Mouse (Mus musculus): ENCODE data around the gene Tent5a.

- TF ChIP-seq CTCF (IDR thresholded peaks at IDR 0.05) (no peak), EP300 (IDR thresholded peaks at IDR 0.05; ENCODE audit: insufficient read depth, low read depth, low read length) (no peak)
These were observed 23.8 kb downstream of the Tent5a start for GRCm38 (mm10) chr9:85303378-85303777.
